In the genomic region with DNA sequence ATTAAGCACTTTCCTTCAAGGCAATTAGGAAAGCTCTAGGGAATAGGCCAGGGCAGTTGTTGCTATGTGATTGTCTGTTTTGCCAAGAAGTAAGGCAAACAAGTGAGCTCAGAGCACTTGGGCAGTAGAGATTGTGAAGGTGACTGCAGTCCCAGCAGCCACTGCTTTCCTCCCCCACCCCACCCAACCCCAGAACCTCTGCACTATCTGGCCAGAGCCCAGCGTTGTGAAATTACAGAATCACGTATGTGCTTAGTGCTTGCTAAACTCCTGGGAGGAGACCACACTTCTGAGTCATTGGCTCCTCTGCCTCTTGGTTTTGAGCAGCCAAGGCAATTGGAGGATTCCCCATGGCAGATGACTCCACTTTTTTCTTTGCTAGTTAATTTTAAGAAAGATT, we compare ENCODE assay signal across 12 mouse cellular contexts. TPM values are rescaled to one million over a fixed set of nuclear protein-coding genes. Genes with fewer than 3 reads are reported as not detected.
DNase-seq lines count a peak whose midpoint lies in the region.
"Had no signal": no experiment of that assay in that cellular context is flagged by ENCODE, and none has a peak within 500 bp of the region (broad histone marks: within the 10 kb centered on the region; RNA-seq: fewer than 3 reads in every experiment).

No protein-coding gene starts in this region.

- no peaks in the 10 kb centered on the region for H3K4me1 ChIP-seq in limb, embryonic 10.5 days
- H3K4me1 ChIP-seq: kidney, embryonic 15.5 days had no signal

- peak; percentile 93 for DNase-seq in 416B (ENCODE audit: low read depth)
- DNase-seq in adipocyte (ENCODE audit: low spot score): peak; percentile 97
- peak; percentile 72 for DNase-seq in gastrocnemius, postnatal 25 days
- DNase-seq in lung, postnatal 25 days (ENCODE audit: low spot score): peak; percentile 89
- no peak for DNase-seq in right cerebral cortex, adult 18-20 months
- DNase-seq in limb, embryonic 10.5 days (ENCODE audit: low spot score): no peak
- no peak for DNase-seq in layer of hippocampus, postnatal 14 days (ENCODE audit: low spot score in 2 of 2)
- DNase-seq: cerebellum, adult 11 months; midbrain, embryonic 14.5 days; thymus, adult 2 months had no signal

- H3K27me3 ChIP-seq in limb, embryonic 10.5 days (ENCODE audit: low read depth, poor library complexity, severe bottlenecking): no peaks in the 10 kb centered on the region
- H3K27me3 ChIP-seq: heart, embryonic 15.5 days; kidney, embryonic 15.5 days had no signal

- H3K9me3 ChIP-seq in limb, embryonic 10.5 days (replicated peaks): no peaks in the 10 kb centered on the region
- H3K9me3 ChIP-seq: heart, embryonic 15.5 days; kidney, embryonic 15.5 days had no signal

- no peak overlapping the region for H3K27ac ChIP-seq in limb, embryonic 10.5 days
- H3K27ac ChIP-seq: heart, embryonic 15.5 days; kidney, embryonic 15.5 days had no signal

- H3K4me3 ChIP-seq in limb, embryonic 10.5 days: no peak overlapping the region
- H3K4me3 ChIP-seq: heart, embryonic 15.5 days; kidney, embryonic 15.5 days had no signal

- WGBS in limb, embryonic 10.5 days: 94% methylated on average over 2 of the region's 2 CpGs

- H3K36me3 ChIP-seq in limb, embryonic 10.5 days: no peaks in the 10 kb centered on the region
- H3K36me3 ChIP-seq: heart, embryonic 15.5 days; kidney, embryonic 15.5 days had no signal

RNA-seq across cellular contexts. Expression of a gene that starts 59.7 kb away (rescaled TPM):
- 10 to 100 TPM; 12.3 to 16.7 TPM for total RNA-seq in gastrocnemius, postnatal 25 days (2021)
- 6.6 and 8.2 TPM in 2 replicates for polyA plus RNA-seq in limb, embryonic 10.5 days (2016; fragmentation: Nextera tagmentation; extraction: Ambion mirVana)
- 10 to 100 TPM; 74.8 to 78.5 TPM for total RNA-seq in layer of hippocampus, postnatal 14 days (2021)

Comparison
In these comparisons a context has a peak if more than half of its experiments do, and no peak if none do; other contexts are left out.
1. DNase-seq: peak in 416B (single experiment), adipocyte (single experiment), gastrocnemius, postnatal 25 days (single experiment) and lung, postnatal 25 days (single experiment); none in right cerebral cortex, adult 18-20 months (single experiment), limb, embryonic 10.5 days (single experiment) and layer of hippocampus, postnatal 14 days (0 of 2).
2. RNA of a gene that starts 59.7 kb away (total RNA-seq): 74.8 to 78.5 TPM in layer of hippocampus, postnatal 14 days; 12.3 to 16.7 TPM in gastrocnemius, postnatal 25 days; every median in the first group is over 4 times any median in the second.